Mouse (Mus musculus) stomach, postnatal 0 days (tissue): ENCODE measurements around the gene P2ry6. TPM values are rescaled to one million over a fixed set of nuclear protein-coding genes. Genes with fewer than 3 reads are reported as not detected.
A peak's percentile ranks its signal among the peaks of the same experiment; 100 is the strongest.

Experiments
- ATAC-seq: fragments of 200-750 bp; cut with Nextera tagmentation; 2 replicates; pipeline ENCODE4 v1.8.0; 2017; ENCODE audit not compliant: low FRiP score, low TSS enrichment
- DNase-seq: peaks from one replicate; pipeline ENCODE4 v3.0.0-alpha.2; 2016; ENCODE audit warnings: low spot score
- H3K27ac ChIP-seq: fragments of 300-500 bp; sonication (generic); replicated peaks from 2 replicates; pipeline ENCODE4 v1.5.1; 2014; ENCODE audit warnings: mild to moderate bottlenecking, control low read depth
- H3K27me3 ChIP-seq: fragments of 300-500 bp; sonication (generic); 2 replicates; pipeline ENCODE4 v1.6.1; 2014; ENCODE audit warnings: low read length; ENCODE audit not compliant: control insufficient read depth, insufficient read depth
- H3K36me3 ChIP-seq: fragments of 300-500 bp; sonication (generic); 2 replicates; pipeline ENCODE4 v1.6.1; 2014; ENCODE audit warnings: low read length, mixed read lengths; ENCODE audit not compliant: control insufficient read depth, insufficient read depth
- H3K4me1 ChIP-seq: fragments of 300-500 bp; sonication (generic); replicated peaks from 2 replicates; pipeline ENCODE4 v1.6.1; 2014; ENCODE audit warnings: antibody characterized with exemption; ENCODE audit not compliant: control insufficient read depth, insufficient read depth
- H3K4me2 ChIP-seq: fragments of 300-500 bp; sonication (generic); replicated peaks from 2 replicates; pipeline ENCODE4 v1.6.1; 2014; ENCODE audit warnings: low read depth, mild to moderate bottlenecking, control low read depth, moderate library complexity
- H3K4me3 ChIP-seq: fragments of 300-500 bp; sonication (generic); 2 replicates; pipeline ENCODE4 v1.5.1; 2014; ENCODE audit warnings: low read depth, low read length, control low read depth
- H3K9ac ChIP-seq: fragments of 300-500 bp; sonication (generic); 2 replicates; pipeline ENCODE4 v1.6.1; 2014; ENCODE audit warnings: mild to moderate bottlenecking, low read length, control low read depth, mixed read lengths
- H3K9me3 ChIP-seq: fragments of 300-500 bp; sonication (generic); 2 replicates; pipeline ENCODE4 v1.6.1; 2016; ENCODE audit warnings: low read length; ENCODE audit not compliant: control insufficient read depth
- CTCF ChIP-seq: IDR thresholded peaks from 2 replicates; pipeline ENCODE4 v1.5.1; 2016; ENCODE audit warnings: antibody characterized with exemption, low read depth, mild to moderate bottlenecking, moderate library complexity
- EP300 ChIP-seq: optimal IDR thresholded peaks from 2 replicates; pipeline ENCODE3; 2016; ENCODE audit warnings: antibody characterized with exemption
- WGBS: fragments of 180-500 bp; shearing (Covaris S2); extraction: QIAGEN DNeasy Blood & Tissue Kit; methylation state at CpG from one replicate; pipeline ENCODE4 v1.1.7; 2014; 5-methylcytosine and 5-hydroxymethylcytosine counted together
- polyA plus RNA-seq: library from polyadenylated mRNA; unstranded; fragments of >200 nt; fragmentation: Nextera tagmentation; extraction: Ambion mirVana; gene quantifications from 2 replicates; pipeline ENCODE4 v1.2.1, GENCODE M21; 2015

The P2ry6 gene
- polyA plus RNA-seq, 1 experiment from 2014 or later, result 6.1 TPM

GRCm38 (mm10) chr7:100919006-100919808 is 55.2 kb downstream of the P2ry6 start:
- H3K4me2 ChIP-seq, result peak overlapping the region; percentile 29; the same call in 1 of the 2 replicates
- no peak overlapping the region for H3K4me3 ChIP-seq
- H3K9ac ChIP-seq, result peak overlapping the region; percentile 23; the same call in 1 of the 2 replicates
- WGBS, result 47% methylated on average over 7 of the region's 7 CpGs
- H3K27me3 ChIP-seq, result no peaks in the 10 kb centered on the region
- DNase-seq (no peak), ATAC-seq (no peak)
- TF ChIP-seq CTCF (no peak), EP300 (no peak)
- H3K9me3 ChIP-seq, result no peaks in the 10 kb centered on the region
- peak overlapping the region; percentile 82 for H3K27ac ChIP-seq
- 0 out of 2 replicates have a peak, but pooled peaks cover 3% of the 10 kb centered on the region for H3K36me3 ChIP-seq
- H3K4me1 ChIP-seq, result peaks cover 18% of the 10 kb centered on the region

- 0 out of 2 replicates have a peak overlapping the region, but pooled peaks have one; percentile 18 for H3K9ac ChIP-seq
- peak; percentile 30; the same call in 1 of the 2 replicates for ATAC-seq
- H3K4me1 ChIP-seq, result peaks cover 17% of the 10 kb centered on the region
- TF ChIP-seq EP300 (no peak), CTCF (peak; percentile 16; the same call in 1 of the 2 replicates)
- H3K36me3 ChIP-seq, result 0 out of 2 replicates have a peak, but pooled peaks cover 3% of the 10 kb centered on the region
- WGBS, result 22% methylated on average over 9 of the region's 9 CpGs
- H3K4me2 ChIP-seq, result peak overlapping the region; percentile 18
- H3K9me3 ChIP-seq, result no peaks in the 10 kb centered on the region
- peak; percentile 53 for DNase-seq
- H3K4me3 ChIP-seq, result no peak overlapping the region
- no peaks in the 10 kb centered on the region for H3K27me3 ChIP-seq
- peak overlapping the region; percentile 82 for H3K27ac ChIP-seq
Measured at GRCm38 (mm10) chr7:100918176-100918575, 56.3 kb downstream of the P2ry6 start.

GRCm38 (mm10) chr7:100917751-100918150 is 56.7 kb downstream of the P2ry6 start:
- H3K4me2 ChIP-seq, result peak overlapping the region; percentile 18
- H3K4me3 ChIP-seq, result no peak overlapping the region
- H3K36me3 ChIP-seq, result 0 out of 2 replicates have a peak, but pooled peaks cover 3% of the 10 kb centered on the region
- ATAC-seq (no peak), DNase-seq (no peak)
- H3K9me3 ChIP-seq, result no peaks in the 10 kb centered on the region
- H3K9ac ChIP-seq, result 0 out of 2 replicates have a peak overlapping the region, but pooled peaks have one; percentile 18
- H3K4me1 ChIP-seq, result peaks cover 15% of the 10 kb centered on the region
- H3K27me3 ChIP-seq, result no peaks in the 10 kb centered on the region
- no peak for TF ChIP-seq CTCF
- TF ChIP-seq EP300, result no peak
- 49% methylated on average over 6 of the region's 6 CpGs for whole genome bisulfite sequencing
- peak overlapping the region; percentile 82 for H3K27ac ChIP-seq

GRCm38 (mm10) chr7:100916526-100916925 is 57.9 kb downstream of the P2ry6 start:
- Histone ChIP-seq H3K27me3 (no peaks in the 10 kb centered on the region), H3K4me3 (no peak overlapping the region), H3K9ac (no peak overlapping the region), H3K9me3 (no peaks in the 10 kb centered on the region), H3K27ac (peak overlapping the region; percentile 82), H3K4me2 (no peak overlapping the region), H3K36me3 (no peaks in the 10 kb centered on the region), H3K4me1 (peaks cover 20% of the 10 kb centered on the region)
- DNase-seq (no peak), ATAC-seq (no peak)
- TF ChIP-seq EP300, result no peak
- no peak for TF ChIP-seq CTCF
- 50% methylated on average over 6 of the region's 6 CpGs for WGBS

- DNase-seq (no peak), ATAC-seq (no peak)
- peak overlapping the region; percentile 56; the same call in 1 of the 2 replicates for H3K27ac ChIP-seq
- H3K9me3 ChIP-seq, result no peaks in the 10 kb centered on the region
- H3K4me2 ChIP-seq, result no peak overlapping the region
- H3K4me3 ChIP-seq, result no peak overlapping the region
- H3K4me1 ChIP-seq, result peaks cover 20% of the 10 kb centered on the region
- WGBS, result 78% methylated on average over 5 of the region's 5 CpGs
- no peaks in the 10 kb centered on the region for H3K27me3 ChIP-seq
- no peak for TF ChIP-seq CTCF
- TF ChIP-seq EP300, result no peak
- H3K9ac ChIP-seq, result no peak overlapping the region
- H3K36me3 ChIP-seq, result no peaks in the 10 kb centered on the region
Measured at GRCm38 (mm10) chr7:100915204-100915603, 59.2 kb downstream of the P2ry6 start.

- no peak for TF ChIP-seq EP300
- TF ChIP-seq CTCF, result no peak
- H3K27me3 ChIP-seq, result no peaks in the 10 kb centered on the region
- H3K4me2 ChIP-seq, result 0 out of 2 replicates have a peak overlapping the region, but pooled peaks have one; percentile 11
- peak overlapping the region; percentile 73 for H3K27ac ChIP-seq
- H3K9me3 ChIP-seq, result no peaks in the 10 kb centered on the region
- peak overlapping the region; percentile 27; the same call in 1 of the 2 replicates for H3K9ac ChIP-seq
- ATAC-seq, result no peak
- H3K36me3 ChIP-seq, result no peaks in the 10 kb centered on the region
- no peak overlapping the region for H3K4me3 ChIP-seq
- DNase-seq, result no peak
- H3K4me1 ChIP-seq, result peaks cover 5% of the 10 kb centered on the region
- 25% methylated on average over 9 of the region's 9 CpGs for WGBS
Measured at GRCm38 (mm10) chr7:100911791-100912190, 62.7 kb downstream of the P2ry6 start.
